Mouse (Mus musculus) stomach, postnatal 0 days (tissue): ENCODE results near the gene Tead4.

Experiments
- CTCF ChIP-seq: IDR thresholded peaks from 2 replicates; pipeline ENCODE4 v1.5.1; 2016; ENCODE audit warnings: antibody characterized with exemption, low read depth, mild to moderate bottlenecking, moderate library complexity
- EP300 ChIP-seq: optimal IDR thresholded peaks from 2 replicates; pipeline ENCODE3; 2016; ENCODE audit warnings: antibody characterized with exemption

GRCm38 (mm10) chr6:128208491-128209170 is 92.0 kb downstream of the Tead4 start:
- TF ChIP-seq CTCF (no peak), EP300 (no peak)
